Mouse (Mus musculus) lung, adult 2 months (tissue): ENCODE measurements around the gene Mslnl.

Experiments used
- CTCF ChIP-seq: fragments of 200-500 bp; IDR thresholded peaks from 2 replicates; pipeline ENCODE4 v1.5.1; 2011; ENCODE audit warnings: mild to moderate bottlenecking, low read length, control low read depth; ENCODE audit not compliant: insufficient read depth
- POLR2A ChIP-seq: fragments of 200-500 bp; IDR thresholded peaks from 2 replicates; pipeline ENCODE4 v1.6.1; 2011; ENCODE audit warnings: low read depth, mild to moderate bottlenecking, control low read depth, low read length, borderline replicate concordance; ENCODE audit errors: extremely low read depth

DNA sequence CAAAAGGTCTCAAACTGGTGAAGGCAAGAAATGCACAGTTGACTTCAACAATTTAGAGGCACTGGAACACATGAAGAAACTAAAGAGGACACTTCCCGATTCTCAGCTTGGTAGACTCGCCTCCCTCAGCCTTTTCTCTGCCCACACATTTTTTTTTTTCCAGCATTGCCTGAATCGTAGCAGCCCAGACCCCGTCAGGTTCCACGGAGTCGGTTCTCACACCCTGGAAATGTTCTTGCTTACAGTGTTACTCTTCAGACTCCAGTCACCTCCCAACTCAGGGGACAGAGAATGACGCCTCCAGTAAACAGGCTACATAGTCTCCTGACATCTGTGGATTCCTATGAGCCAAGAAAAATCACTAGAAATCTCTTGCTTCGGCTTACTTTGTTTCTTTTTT lies 24.3 kb downstream of the Mslnl start:
- TF ChIP-seq POLR2A (no peak), CTCF (no peak)
